Mouse (Mus musculus) neutrophil, adult 5-6 weeks (primary cell): ENCODE results near the gene Hdac1. TPM values are rescaled to one million over a fixed set of nuclear protein-coding genes. Genes with fewer than 3 reads are reported as not detected.

Source experiments
- ATAC-seq: fragments of 151-379, 151-347 bp; 2 replicates; pipeline ENCODE4 v1.8.0; 2017; ENCODE audit warnings: mild to moderate bottlenecking, moderate TSS enrichment; ENCODE audit not compliant: insufficient number of reproducible peaks, poor library complexity, low FRiP score, severe bottlenecking; ENCODE audit errors: extremely low read depth
- total RNA-seq: library from RNA; stranded (forward); fragments of 200-1000 nt; gene quantifications from 2 replicates; pipeline ENCODE4 v1.2.3, GENCODE M21; 2017

The Hdac1 gene
- total RNA-seq, 1 experiment from 2014 or later: 81.6 TPM

GRCm38 (mm10) chr4:129514300-129514898 is 28.1 kb downstream of the Hdac1 start:
- ATAC-seq: peak; percentile 50

DNA sequence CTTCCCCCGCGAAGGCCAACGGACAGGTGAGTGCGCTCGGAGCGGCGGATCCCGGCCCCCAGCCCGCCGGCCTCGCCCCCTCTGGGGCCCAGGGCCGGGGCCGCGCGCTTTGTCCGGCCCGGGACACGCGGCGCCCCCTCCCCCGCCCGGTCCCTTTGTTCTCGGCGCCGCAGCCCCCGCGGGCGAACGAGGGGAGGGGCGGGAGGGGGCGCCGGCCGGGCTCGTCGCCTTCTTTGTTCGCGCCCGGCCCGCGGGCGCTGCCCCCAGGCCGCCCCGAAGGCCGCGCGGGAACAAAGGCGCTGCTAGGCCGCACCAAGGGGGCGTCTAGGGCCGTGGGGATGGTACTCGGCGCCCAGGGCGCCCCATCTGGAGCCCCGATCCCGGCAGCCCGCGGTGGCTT is 28.6 kb downstream of the Hdac1 start:
- no peak for ATAC-seq

- ATAC-seq: peak; percentile 76
These were observed 29.3 kb downstream of the Hdac1 start, which contains the start of gene Marcksl1 for GRCm38 (mm10) chr4:129513086-129513767. TSS of gene Marcksl1 (plus strand) at chr4:129513581.

DNA sequence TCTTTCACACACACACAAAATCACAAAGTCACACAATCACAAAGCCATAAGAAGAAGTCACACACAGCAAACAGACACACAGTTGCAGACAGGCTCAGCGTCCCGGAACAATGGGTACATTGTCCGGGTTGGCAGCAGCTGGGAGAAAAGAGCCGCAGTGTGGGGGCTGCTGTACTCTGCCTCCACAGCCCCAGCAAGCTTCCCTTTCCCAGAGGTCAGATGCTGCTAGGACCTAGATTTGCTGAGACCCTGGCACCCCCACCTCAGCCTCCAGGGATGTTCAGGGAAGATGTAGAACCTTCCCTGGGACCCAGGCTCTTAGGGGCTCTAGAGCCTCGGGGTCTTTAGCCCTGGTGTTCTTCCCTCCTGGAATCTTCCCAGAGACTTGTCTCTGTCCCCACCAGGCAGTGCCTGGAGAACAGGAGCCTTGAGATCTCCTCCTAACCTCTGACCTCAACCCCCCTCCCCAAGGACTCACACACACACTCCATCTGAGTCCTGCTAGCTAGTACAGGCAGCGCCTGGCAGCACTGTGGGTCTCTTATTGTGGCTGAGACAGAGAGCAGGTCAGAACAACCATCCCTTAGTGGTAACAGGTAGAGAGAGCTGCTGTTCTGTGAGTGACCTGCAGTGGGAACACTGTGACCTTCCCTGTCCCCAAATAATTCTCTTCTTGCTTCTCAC is 31.0 kb downstream of the Hdac1 start:
- no peak for ATAC-seq

DNA sequence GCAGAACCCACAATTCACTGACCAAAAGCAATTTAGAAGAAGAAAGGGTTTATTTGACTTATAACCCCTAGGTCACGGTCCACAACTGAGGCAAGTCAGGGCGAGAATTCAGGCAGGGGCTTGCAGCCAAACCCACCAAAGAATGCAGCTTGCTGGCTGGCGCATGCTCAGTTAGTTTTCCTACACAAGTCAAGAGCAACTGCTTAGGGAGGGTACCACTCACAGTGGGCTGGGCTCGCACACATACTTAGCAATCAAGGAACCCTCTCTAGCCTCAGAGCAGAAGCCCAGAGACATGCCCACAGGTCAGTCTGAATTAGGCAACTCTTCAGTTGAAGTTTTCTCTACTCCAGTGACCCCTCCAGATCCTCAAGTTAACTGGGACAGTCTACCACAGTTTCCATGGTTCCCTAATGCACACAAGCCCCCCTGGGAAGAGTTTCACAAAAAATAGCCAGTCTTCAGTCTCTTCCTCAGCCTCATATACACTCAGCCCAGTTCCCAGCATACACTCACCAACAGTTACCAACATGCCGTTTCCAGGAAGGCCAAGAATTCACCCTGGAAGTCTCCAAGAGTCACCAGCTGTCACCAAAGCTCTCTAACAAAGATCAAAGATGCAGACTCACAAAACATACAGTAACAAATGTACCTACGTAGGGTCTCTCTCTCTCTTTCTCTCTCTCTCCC is 31.6 kb downstream of the Hdac1 start:
- ATAC-seq: no peak

DNA sequence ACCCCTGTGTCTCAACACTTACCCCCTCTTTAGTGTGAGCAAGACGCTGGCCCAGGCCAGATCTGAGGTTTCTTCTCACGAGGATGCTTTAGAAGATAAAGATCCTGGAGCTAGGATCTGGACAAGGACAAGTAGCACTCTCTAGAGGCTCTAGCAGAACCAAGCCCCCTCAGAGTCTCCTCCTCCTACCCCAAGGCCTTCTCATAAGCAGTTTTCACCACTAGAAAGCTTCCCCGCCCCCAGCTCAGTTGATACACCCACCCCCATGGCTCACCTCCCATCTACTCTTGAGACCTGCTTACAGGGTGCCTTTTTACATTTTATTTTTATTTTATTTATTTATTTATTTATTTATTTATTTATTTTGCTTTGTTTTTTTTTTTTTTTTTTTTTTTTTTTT is 32.9 kb downstream of the Hdac1 start:
- ATAC-seq: no peak

GRCm38 (mm10) chr4:129508834-129509600 is 33.5 kb downstream of the Hdac1 start:
- no peak for ATAC-seq

DNA sequence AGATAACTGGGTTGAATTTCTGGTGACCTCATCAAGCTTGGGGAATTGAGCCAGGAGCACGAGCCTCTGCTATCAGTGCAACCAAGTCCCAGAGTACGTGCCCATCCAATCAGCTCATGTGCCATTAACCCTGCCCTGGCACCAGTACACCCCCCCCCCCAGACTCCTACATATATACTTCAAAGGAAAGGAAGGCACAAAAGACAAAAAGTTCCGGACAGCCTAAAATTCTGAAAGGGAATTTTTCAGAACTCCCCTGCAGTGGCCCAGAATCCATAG is 34.3 kb downstream of the Hdac1 start:
- ATAC-seq: no peak

GRCm38 (mm10) chr4:129507434-129508236 is 34.9 kb downstream of the Hdac1 start:
- ATAC-seq: peak; percentile 49; the same call in 1 of the 2 replicates

- ATAC-seq: no peak
These were observed 37.0 kb downstream of the Hdac1 start for GRCm38 (mm10) chr4:129505511-129505910.

DNA sequence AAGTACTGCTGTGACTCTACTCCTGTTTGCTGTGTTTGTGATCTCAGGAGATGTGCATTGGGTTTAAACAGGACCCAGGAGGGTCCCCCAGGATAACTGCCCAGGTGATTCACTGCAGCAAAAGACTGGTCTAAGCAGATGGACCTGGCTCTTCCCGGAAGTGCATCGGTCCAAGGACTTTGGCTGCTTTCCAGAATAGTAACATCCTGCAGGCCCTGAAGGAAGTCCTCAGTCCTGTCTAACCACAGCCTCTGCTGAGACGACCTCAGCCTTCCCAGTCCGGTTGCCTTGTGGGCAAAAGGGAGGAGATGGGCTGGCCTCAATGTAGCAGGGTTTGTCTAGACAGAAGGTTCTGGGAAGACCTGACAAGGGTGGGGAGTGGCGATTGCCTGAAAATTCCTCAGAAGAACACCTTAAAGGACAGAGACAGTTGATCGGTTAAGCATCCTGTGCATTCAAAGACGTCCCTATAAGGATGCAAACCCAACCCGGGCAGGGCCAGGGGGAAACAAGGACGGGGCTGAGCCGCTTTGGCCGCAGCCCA is 39.5 kb downstream of the Hdac1 start:
- no peak for ATAC-seq

- no peak for ATAC-seq
These were observed 40.1 kb downstream of the Hdac1 start for GRCm38 (mm10) chr4:129502327-129502888.

GRCm38 (mm10) chr4:129500607-129501566 is 41.6 kb downstream of the Hdac1 start:
- ATAC-seq: peak; percentile 72

DNA sequence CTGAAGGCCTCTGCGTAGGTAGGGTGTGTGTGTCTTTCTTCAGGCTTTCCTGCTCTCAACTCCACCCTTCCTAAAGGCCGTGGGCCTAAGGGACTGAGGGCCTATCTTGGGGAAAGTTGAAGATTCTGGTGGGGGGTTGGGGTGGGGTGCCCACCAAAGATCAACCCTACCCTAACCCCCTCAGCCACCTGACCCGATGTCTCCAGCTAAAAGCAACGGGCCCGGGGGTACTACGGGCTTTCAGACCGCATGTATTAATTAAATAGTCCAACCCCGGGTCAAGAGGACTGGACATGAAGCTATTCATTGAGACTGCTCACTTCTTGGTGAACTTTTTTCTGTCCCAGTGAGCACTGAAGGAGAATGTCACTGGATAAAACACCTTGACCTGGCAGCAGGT is 42.5 kb downstream of the Hdac1 start:
- no peak for ATAC-seq

DNA sequence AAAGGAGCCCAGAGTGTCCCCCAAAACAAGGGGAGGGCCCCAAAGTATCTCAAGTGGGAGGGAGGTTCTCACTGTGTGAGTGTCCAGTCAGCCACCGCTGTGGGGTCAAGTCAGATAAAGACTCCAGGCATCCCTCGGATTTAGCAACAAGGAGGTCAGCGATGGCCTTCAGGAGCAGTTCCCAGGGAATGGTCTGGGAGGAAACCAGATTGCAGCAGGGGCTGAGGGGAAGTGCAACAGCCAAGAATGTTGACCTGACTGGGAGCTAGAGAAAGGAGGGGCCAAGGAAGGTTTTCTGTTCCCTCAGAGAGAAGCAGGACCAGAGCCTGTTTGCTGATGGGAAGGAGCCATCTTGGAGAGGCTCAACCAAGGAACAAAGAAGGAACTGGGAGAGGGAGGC is 43.6 kb downstream of the Hdac1 start:
- ATAC-seq: no peak

DNA sequence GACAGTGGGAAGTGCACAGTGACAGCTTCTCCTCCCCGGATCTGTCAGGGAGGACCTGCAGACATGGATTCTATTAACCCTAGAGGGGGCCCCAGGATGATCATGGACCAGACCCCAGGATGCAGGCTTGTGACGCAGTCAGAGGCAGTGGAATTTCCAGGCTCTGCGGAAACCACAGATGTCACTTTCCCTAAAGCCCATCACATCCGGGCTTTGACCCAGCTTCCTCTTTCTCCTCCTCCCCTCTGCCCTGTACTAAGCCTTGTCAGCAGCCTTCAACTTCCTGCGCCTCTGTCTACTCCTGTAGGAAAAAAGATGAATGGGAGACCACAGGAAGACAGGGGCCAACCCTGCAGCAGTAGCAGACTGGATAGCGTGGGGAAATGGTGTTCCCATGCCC is 45.9 kb downstream of the Hdac1 start:
- peak; percentile 21; the same call in 1 of the 2 replicates for ATAC-seq
